Mouse (Mus musculus) ES-E14 (cell line): ENCODE results near the gene Olfr1090. TPM values are rescaled to one million over a fixed set of nuclear protein-coding genes. Genes with fewer than 3 reads are reported as not detected.

Experiments used
- DNase-seq: peaks from one replicate; pipeline ENCODE4 v3.0.0-alpha.2; 2013; ENCODE audit warnings: low read depth, low spot score
- H3K27ac ChIP-seq: 2 replicates; pipeline ENCODE4 v1.5.1; 2012; ENCODE audit warnings: low read depth, mild to moderate bottlenecking, low read length, moderate library complexity, mixed read lengths; ENCODE audit not compliant: poor library complexity, insufficient read depth, severe bottlenecking
- H3K36me3 ChIP-seq: 2 replicates; pipeline ENCODE4 v1.6.1; 2012; ENCODE audit warnings: mild to moderate bottlenecking, low read length, moderate library complexity, mixed read lengths; ENCODE audit not compliant: control insufficient read depth, poor library complexity, insufficient read depth, severe bottlenecking
- H3K4me1 ChIP-seq, 2 experiments: fragments of 150-350 bp in 1 of 2; sonication (generic) in 1 of 2; 2 replicates each; pipeline ENCODE4 v1.6.1; 2012; ENCODE audit warnings: low read length in 2 of 2, mild to moderate bottlenecking in 1 of 2, mixed read lengths in 1 of 2; ENCODE audit not compliant: control insufficient read depth in 2 of 2, insufficient read depth in 2 of 2, poor library complexity in 1 of 2
- H3K4me3 ChIP-seq, 2 experiments: fragments of 150-350 bp in 1 of 2; sonication (generic) in 1 of 2; 2 replicates each; pipeline ENCODE4 v1.5.1; 2012; ENCODE audit warnings: low read length in 2 of 2, low read depth in 1 of 2, mild to moderate bottlenecking in 1 of 2, mixed read lengths in 1 of 2; ENCODE audit not compliant: insufficient read depth in 1 of 2, poor library complexity in 1 of 2, severe bottlenecking in 1 of 2
- H3K9ac ChIP-seq: 2 replicates; pipeline ENCODE4 v1.6.1; 2012; ENCODE audit warnings: low read depth, mild to moderate bottlenecking, low read length, mixed read lengths; ENCODE audit not compliant: poor library complexity, insufficient read depth, severe bottlenecking
- H3K9me3 ChIP-seq: fragments of 150-350 bp; sonication (generic); 2 replicates; pipeline ENCODE4 v1.6.1; 2012; ENCODE audit warnings: low read depth, mild to moderate bottlenecking, low read length; ENCODE audit not compliant: control insufficient read depth, insufficient read depth
- CHD2 ChIP-seq: IDR thresholded peaks from 2 replicates; pipeline ENCODE4 v1.6.1; 2014; ENCODE audit warnings: mild to moderate bottlenecking, low read depth, low read length, inconsistent platforms
- HCFC1 ChIP-seq: IDR thresholded peaks from 2 replicates; pipeline ENCODE4 v1.6.1; 2012; ENCODE audit warnings: low read length, inconsistent platforms, borderline replicate concordance; ENCODE audit not compliant: insufficient read depth
- MAFK ChIP-seq: IDR thresholded peaks from 2 replicates; pipeline ENCODE4 v1.6.1; 2014; ENCODE audit warnings: mild to moderate bottlenecking, low read depth, low read length, inconsistent platforms; ENCODE audit not compliant: insufficient read depth
- ZC3H11A ChIP-seq: IDR thresholded peaks from 2 replicates; pipeline ENCODE4 v1.6.1; 2012; ENCODE audit warnings: low read depth, mild to moderate bottlenecking, inconsistent platforms, low read length, borderline replicate concordance
- ZNF384 ChIP-seq: IDR thresholded peaks from 2 replicates; pipeline ENCODE4 v1.6.1; 2012; ENCODE audit warnings: low read depth, low read length, inconsistent platforms
- in situ Hi-C, 2 experiments: fragments of 600-800 bp; cut with MboI; formaldehyde crosslinking; loops; one replicate each; pipeline ENCODE4 v1.15.1; 2025; ENCODE audit warnings: low sequenced_read_pairs in 2 of 2, inconsistent platforms in 1 of 2; ENCODE audit not compliant: unreplicated experiment in 2 of 2
- total RNA-seq: library from RNA; depleted of rRNA; stranded (reverse); fragments of 300-350 nt; gene quantifications from 2 replicates; pipeline ENCODE4 v1.2.3, GENCODE M21; 2012; rRNA removed

Gene Olfr1090
- not detected in 2 replicates for total RNA-seq

- Histone ChIP-seq H3K36me3 (no peaks in the 10 kb centered on the region), H3K9ac (no peak within 1 kb of the TSS), H3K27ac (no peak within 1 kb of the TSS), H3K4me3 (no peak within 1 kb of the TSS), H3K4me1 (no peaks in the 10 kb centered on the region), H3K9me3 (no peaks in the 10 kb centered on the region)
- in situ Hi-C loops: no loop called here
- no peak for TF ChIP-seq ZC3H11A
- TF ChIP-seq HCFC1: no peak
- no peak for TF ChIP-seq ZNF384
- TF ChIP-seq MAFK: no peak
- TF ChIP-seq CHD2: no peak
- no peak for DNase-seq
Measured at GRCm38 (mm10) chr2:86758893-86759292, at the start of gene Olfr1090. Gene Olfr1090, minus strand, starts transcription at chr2:86758993.

DNA sequence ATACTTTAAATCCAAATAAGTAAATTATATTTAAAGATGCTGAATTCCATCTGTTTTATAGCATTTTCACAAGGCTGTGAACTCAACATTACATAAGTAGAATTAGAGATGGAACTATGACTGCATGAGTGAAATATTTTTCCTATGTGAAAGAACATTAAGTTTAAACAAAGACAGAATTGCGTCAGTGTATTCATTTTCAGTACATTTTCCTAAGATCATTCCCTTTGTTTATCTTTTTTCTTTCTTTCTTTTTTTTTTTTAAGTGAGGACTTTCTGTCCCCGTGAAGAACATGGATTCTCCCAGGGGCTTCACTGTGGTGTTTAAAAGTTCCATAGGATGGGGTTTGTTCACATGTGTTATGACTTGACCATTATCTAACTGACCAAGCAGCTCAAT lies 23.4 kb upstream of the Olfr1090 start, which contains the start of gene Olfr1093:
Gene Olfr1093 (plus strand): TSS at position 301 of the 400 bp plus-strand sequence.
- TF ChIP-seq MAFK (no peak), HCFC1 (no peak), CHD2 (no peak), ZNF384 (no peak), ZC3H11A (no peak)
- Histone ChIP-seq H3K27ac (no peak within 1 kb of the TSS), H3K9me3 (no peaks in the 10 kb centered on the region), H3K36me3 (no peaks in the 10 kb centered on the region), H3K4me1 (no peaks in the 10 kb centered on the region), H3K4me3 (no peak within 1 kb of the TSS), H3K9ac (no peak within 1 kb of the TSS)
- no peak for DNase-seq
- in situ Hi-C loops: no loop called here

GRCm38 (mm10) chr2:86761050-86761449 lies 2.3 kb upstream of the Olfr1090 start:
- in situ Hi-C loops: no loop called here
- H3K4me1 ChIP-seq: no peaks in the 10 kb centered on the region
- no peaks in the 10 kb centered on the region for H3K9me3 ChIP-seq
- H3K4me3 ChIP-seq: peak overlapping the region; percentile 38 to 62
- H3K27ac ChIP-seq: no peak overlapping the region
- DNase-seq: peak; percentile 6
- H3K36me3 ChIP-seq: no peaks in the 10 kb centered on the region
- TF ChIP-seq ZNF384 (no peak), MAFK (no peak), ZC3H11A (no peak), HCFC1 (no peak), CHD2 (no peak)
- no peak overlapping the region for H3K9ac ChIP-seq

DNA sequence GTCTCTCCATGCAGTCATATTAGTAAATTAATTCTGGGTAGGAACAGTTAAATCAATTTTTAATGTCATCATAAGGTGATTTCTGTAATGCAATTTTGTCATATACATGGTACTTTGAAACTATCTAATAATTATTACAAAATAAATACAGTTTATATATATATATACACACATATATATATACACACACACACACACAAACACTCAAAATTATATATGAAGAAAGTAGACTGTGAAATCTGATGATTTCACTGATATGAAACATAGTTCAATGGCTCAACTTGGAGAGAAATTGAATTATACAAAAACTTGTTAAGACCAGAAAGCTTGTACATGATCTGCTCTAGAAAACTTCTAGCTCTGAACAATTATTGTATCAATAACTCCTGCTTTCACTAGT lies 25.2 kb downstream of the Olfr1090 start, which contains the start of gene Olfr1089:
Gene Olfr1089 (minus strand): TSS at position 101 of the 400 bp plus-strand sequence.
- TF ChIP-seq ZNF384: no peak
- no peak for TF ChIP-seq HCFC1
- TF ChIP-seq ZC3H11A: no peak
- TF ChIP-seq MAFK: no peak
- no peak for TF ChIP-seq CHD2
- H3K9ac ChIP-seq: no peak within 1 kb of the TSS
- H3K36me3 ChIP-seq: no peaks in the 10 kb centered on the region
- no peak for DNase-seq
- H3K4me1 ChIP-seq: no peaks in the 10 kb centered on the region
- H3K27ac ChIP-seq: no peak within 1 kb of the TSS
- in situ Hi-C loops: no loop called here
- H3K4me3 ChIP-seq: no peak within 1 kb of the TSS
- H3K9me3 ChIP-seq: no peaks in the 10 kb centered on the region

Other genes with a start within 250 kb of the Olfr1090 start
- not detected in 2 replicates for gene Olfr1079, start 216.5 kb downstream of the Olfr1090 start, total RNA-seq
- not detected in 2 replicates for gene Olfr1080, start 200.8 kb downstream of the Olfr1090 start, total RNA-seq
- gene Olfr1082, start 160.0 kb downstream of the Olfr1090 start, total RNA-seq: not detected in 2 replicates
- gene Olfr1084, start 119.3 kb downstream of the Olfr1090 start, total RNA-seq: not detected in 2 replicates
- gene Olfr1085, start 97.0 kb downstream of the Olfr1090 start, total RNA-seq: not detected in 2 replicates
- not detected in 2 replicates for gene Olfr1086, start 78.9 kb downstream of the Olfr1090 start, total RNA-seq
- gene Olfr1087, start 60.6 kb downstream of the Olfr1090 start, total RNA-seq: not detected in 2 replicates
- not detected in 2 replicates for gene Olfr1089, start 25.3 kb downstream of the Olfr1090 start, total RNA-seq
- not detected in 2 replicates for gene Olfr1093, start 23.5 kb upstream of the Olfr1090 start, total RNA-seq
- not detected in 2 replicates for gene Olfr141, start 51.0 kb upstream of the Olfr1090 start, total RNA-seq
- not detected in 2 replicates for gene Olfr1094, start 65.7 kb upstream of the Olfr1090 start, total RNA-seq
- gene Olfr1095, start 92.7 kb upstream of the Olfr1090 start, total RNA-seq: not detected in 2 replicates
- not detected in 2 replicates for gene Gm13723, start 115.8 kb upstream of the Olfr1090 start, total RNA-seq
- not detected in 2 replicates for gene Olfr1097, start 133.2 kb upstream of the Olfr1090 start, total RNA-seq
- not detected in 2 replicates for gene Olfr1098, start 165.6 kb upstream of the Olfr1090 start, total RNA-seq
- not detected in 2 replicates for gene Olfr1099, start 201.7 kb upstream of the Olfr1090 start, total RNA-seq
- not detected in 2 replicates for gene Olfr1100, start 221.0 kb upstream of the Olfr1090 start, total RNA-seq
- gene Olfr1101, start 232.2 kb upstream of the Olfr1090 start, total RNA-seq: not detected in 2 replicates
- not detected in 2 replicates for gene Olfr1102, start 239.4 kb upstream of the Olfr1090 start, total RNA-seq